Mouse (Mus musculus) kidney, postnatal 14 days (tissue): Measurements from ENCODE around the gene Pcolce.
"Not testable (repeated sequence)": the region's sequence is repeated elsewhere in the genome, so short reads cannot be mapped to it uniquely, and the experiment has no call there.

Experiments
- DNase-seq: peaks from one replicate; pipeline ENCODE4 v3.0.0; 2022; ENCODE audit warnings: mixed read lengths

Pcolce gene

GRCm38 (mm10) chr5:137629306-137629721, 15.7 kb upstream of the Pcolce start:
- DNase-seq: peak; percentile 89

- peak; percentile 100 for DNase-seq
Measured at GRCm38 (mm10) chr5:137628498-137629305, 15.1 kb upstream of the Pcolce start, which contains the start of the genes Fbxo24, Lrch4 and Gm20605. TSS of gene Fbxo24 (minus strand) at chr5:137629002. TSS of gene Lrch4 (plus strand) at chr5:137629121. TSS of gene Gm20605 (plus strand) at chr5:137629175.

GRCm38 (mm10) chr5:137627991-137628390, 14.4 kb upstream of the Pcolce start:
- DNase-seq: peak; percentile 54

GRCm38 (mm10) chr5:137623937-137624530, 10.4 kb upstream of the Pcolce start:
- no peak for DNase-seq

- no peak for DNase-seq
Measured at GRCm38 (mm10) chr5:137615347-137615746, 1.8 kb upstream of the Pcolce start.

- not testable (repeated sequence) for DNase-seq
Measured at GRCm38 (mm10) chr5:137614921-137615320, 1.3 kb upstream of the Pcolce start.

- DNase-seq: no peak
Measured at GRCm38 (mm10) chr5:137613076-137613475, 508 bp downstream of the Pcolce start.

GRCm38 (mm10) chr5:137611245-137611602, 2.4 kb downstream of the Pcolce start:
- peak; percentile 70 for DNase-seq

- DNase-seq: peak; percentile 88
Measured at GRCm38 (mm10) chr5:137610548-137611244, 2.9 kb downstream of the Pcolce start.

- no peak for DNase-seq
Measured at GRCm38 (mm10) chr5:137610056-137610455, 3.5 kb downstream of the Pcolce start.

GRCm38 (mm10) chr5:137609292-137609691, 4.3 kb downstream of the Pcolce start:
- DNase-seq: no peak

GRCm38 (mm10) chr5:137608654-137609190, 4.9 kb downstream of the Pcolce start:
- no peak for DNase-seq

- no peak for DNase-seq
Measured at GRCm38 (mm10) chr5:137607860-137608653, 5.5 kb downstream of the Pcolce start.

- DNase-seq: peak; percentile 36
Measured at GRCm38 (mm10) chr5:137601365-137601729, 12.2 kb downstream of the Pcolce start.

GRCm38 (mm10) chr5:137600619-137601364, 12.8 kb downstream of the Pcolce start, which contains the start of gene Mospd3:
TSS of gene Mospd3 (minus strand) at chr5:137601058.
- DNase-seq: peak; percentile 97

GRCm38 (mm10) chr5:137600281-137600618, 13.3 kb downstream of the Pcolce start:
- no peak for DNase-seq

- no peak for DNase-seq
Measured at GRCm38 (mm10) chr5:137599600-137599999, 14.0 kb downstream of the Pcolce start.

- DNase-seq: no peak
Measured at GRCm38 (mm10) chr5:137598100-137598826, 15.3 kb downstream of the Pcolce start.

GRCm38 (mm10) chr5:137597625-137598024, 16.0 kb downstream of the Pcolce start:
- no peak for DNase-seq

GRCm38 (mm10) chr5:137596601-137597261, 16.9 kb downstream of the Pcolce start:
- DNase-seq: no peak
